Mouse (Mus musculus) embryonic facial prominence, embryonic 13.5 days (tissue): Measurements from ENCODE around the gene Creld1. TPM values are rescaled to one million over a fixed set of nuclear protein-coding genes. Genes with fewer than 3 reads are reported as not detected.
A peak's percentile ranks its signal among the peaks of the same experiment; 100 is the strongest.

Source experiments
- ATAC-seq: fragments of 200-750 bp; cut with Nextera tagmentation; 2 replicates; pipeline ENCODE4 v1.8.0; 2017; ENCODE audit warnings: low read depth; ENCODE audit not compliant: insufficient number of reproducible peaks, insufficient read depth, low FRiP score, low TSS enrichment
- H3K27ac ChIP-seq: fragments of 300-500 bp; sonication (generic); 2 replicates; pipeline ENCODE4 v1.5.1; 2015; ENCODE audit warnings: moderate library complexity, mild to moderate bottlenecking, inconsistent platforms
- H3K27me3 ChIP-seq: fragments of 300-500 bp; sonication (generic); 2 replicates; pipeline ENCODE4 v1.6.1; 2015; ENCODE audit warnings: mild to moderate bottlenecking, inconsistent platforms
- H3K36me3 ChIP-seq: fragments of 300-500 bp; sonication (generic); 2 replicates; pipeline ENCODE4 v1.6.1; 2015; ENCODE audit warnings: mild to moderate bottlenecking, inconsistent platforms
- H3K4me1 ChIP-seq: fragments of 300-500 bp; sonication (generic); 2 replicates; pipeline ENCODE4 v1.6.1; 2015; ENCODE audit warnings: inconsistent platforms
- H3K4me2 ChIP-seq: fragments of 300-500 bp; sonication (generic); 2 replicates; pipeline ENCODE4 v1.6.1; 2015; ENCODE audit warnings: moderate library complexity, mild to moderate bottlenecking, inconsistent platforms
- H3K4me3 ChIP-seq: fragments of 300-500 bp; sonication (generic); 2 replicates; pipeline ENCODE4 v1.5.1; 2015; ENCODE audit warnings: mild to moderate bottlenecking, inconsistent platforms
- H3K9ac ChIP-seq: fragments of 300-500 bp; sonication (generic); 2 replicates; pipeline ENCODE4 v1.6.1; 2015; ENCODE audit warnings: mild to moderate bottlenecking, inconsistent platforms
- H3K9me3 ChIP-seq: fragments of 300-500 bp; sonication (generic); 2 replicates; pipeline ENCODE4 v1.6.1; 2016; ENCODE audit warnings: inconsistent platforms
- WGBS: fragments of 180-500 bp; shearing (Covaris S2); methylation state at CpG from one replicate; pipeline ENCODE4 v1.1.7; 2015; ENCODE audit warnings: mixed read lengths; 5-methylcytosine and 5-hydroxymethylcytosine counted together
- microRNA-seq: library from miRNA; unstranded; fragments of <30 nt; microRNA quantifications from one replicate; pipeline ENCODE4, GENCODE M21; 2016
- polyA plus RNA-seq: library from polyadenylated mRNA; unstranded; fragments of >200 nt; fragmentation: Nextera tagmentation; extraction: Ambion mirVana; gene quantifications from 2 replicates; pipeline ENCODE4 v1.2.1, GENCODE M21; 2015

Gene Creld1
- polyA plus RNA-seq, 1 experiment from 2014 or later = 14.6 TPM

- 96% methylated on average over 3 of the region's 3 CpGs for WGBS
- Histone ChIP-seq H3K4me3 (no peak overlapping the region), H3K9me3 (no peaks in the 10 kb centered on the region), H3K27me3 (no peaks in the 10 kb centered on the region), H3K9ac (no peak overlapping the region), H3K4me2 (no peak overlapping the region), H3K4me1 (no peaks in the 10 kb centered on the region), H3K36me3 (peaks cover 69% of the 10 kb centered on the region), H3K27ac (no peak overlapping the region)
- ATAC-seq = no peak
These were observed 31.5 kb downstream of the Creld1 start for GRCm38 (mm10) chr6:113514600-113514999.

GRCm38 (mm10) chr6:113517434-113518080 is 34.5 kb downstream of the Creld1 start:
- H3K36me3 ChIP-seq = peaks cover 97% of the 10 kb centered on the region
- no peak overlapping the region for H3K27ac ChIP-seq
- H3K4me1 ChIP-seq = no peaks in the 10 kb centered on the region
- WGBS = 96% methylated on average over 8 of the region's 8 CpGs
- no peak for ATAC-seq
- no peak overlapping the region for H3K4me2 ChIP-seq
- no peak overlapping the region for H3K4me3 ChIP-seq
- H3K9ac ChIP-seq = no peak overlapping the region
- H3K27me3 ChIP-seq = no peaks in the 10 kb centered on the region
- no peaks in the 10 kb centered on the region for H3K9me3 ChIP-seq

- Histone ChIP-seq H3K4me3 (no peak overlapping the region), H3K9ac (no peak overlapping the region), H3K27ac (no peak overlapping the region), H3K9me3 (no peaks in the 10 kb centered on the region), H3K27me3 (no peaks in the 10 kb centered on the region), H3K4me2 (no peak overlapping the region), H3K4me1 (no peaks in the 10 kb centered on the region), H3K36me3 (peaks cover 72% of the 10 kb centered on the region)
- 66% methylated on average over 1 of the region's 1 CpGs for WGBS
- no peak for ATAC-seq
These were observed 39.2 kb downstream of the Creld1 start for GRCm38 (mm10) chr6:113522310-113522709.

DNA sequence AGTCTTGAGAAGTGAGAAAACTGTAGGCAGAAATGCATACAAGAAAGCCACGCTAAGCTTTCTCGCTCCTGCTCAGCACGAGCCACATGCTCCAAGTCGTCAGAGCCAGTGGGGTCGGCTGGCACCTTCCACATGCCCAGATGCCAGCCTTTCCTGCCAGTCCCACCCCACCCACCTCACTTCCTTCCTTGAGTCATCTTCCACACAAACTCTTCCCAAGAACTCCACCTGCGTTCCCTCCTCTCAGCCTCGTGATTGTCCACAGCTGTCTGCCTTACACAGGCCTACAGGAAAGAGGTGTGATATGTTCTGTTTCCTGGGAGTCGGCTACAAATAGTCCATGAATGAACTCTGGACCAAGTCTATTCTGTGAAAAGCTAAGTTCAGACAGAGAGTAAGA is 40.3 kb downstream of the Creld1 start:
- H3K27me3 ChIP-seq = no peaks in the 10 kb centered on the region
- H3K4me2 ChIP-seq = no peak overlapping the region
- no peaks in the 10 kb centered on the region for H3K9me3 ChIP-seq
- H3K9ac ChIP-seq = no peak overlapping the region
- no peak overlapping the region for H3K27ac ChIP-seq
- H3K36me3 ChIP-seq = peaks cover 61% of the 10 kb centered on the region
- no peak for ATAC-seq
- no peaks in the 10 kb centered on the region for H3K4me1 ChIP-seq
- H3K4me3 ChIP-seq = no peak overlapping the region
- 90% methylated on average over 8 of the region's 8 CpGs for WGBS

GRCm38 (mm10) chr6:113530932-113531839 is 48.1 kb downstream of the Creld1 start, which contains the start of the genes Emc3 and Fancd2:
Gene Emc3 (minus strand): TSS chr6:113531652.
Gene Fancd2 (plus strand): TSS chr6:113531682.
- ATAC-seq = peak; percentile 83
- peaks cover 4% of the 10 kb centered on the region; the same call in 1 of the 2 replicates for H3K36me3 ChIP-seq
- WGBS = 1% methylated on average over 47 of the region's 47 CpGs
- no peaks in the 10 kb centered on the region for H3K27me3 ChIP-seq
- peak within 1 kb of the TSS; percentile 85 for H3K4me3 ChIP-seq
- H3K27ac ChIP-seq = peak within 1 kb of the TSS; percentile 62
- H3K4me1 ChIP-seq = peaks cover 17% of the 10 kb centered on the region
- peak within 1 kb of the TSS; percentile 75 for H3K4me2 ChIP-seq
- peak within 1 kb of the TSS; percentile 89 for H3K9ac ChIP-seq
- no peaks in the 10 kb centered on the region for H3K9me3 ChIP-seq

GRCm38 (mm10) chr6:113531840-113532404 is 48.8 kb downstream of the Creld1 start:
- ATAC-seq = no peak
- WGBS = 6% methylated on average over 7 of the region's 7 CpGs
- no peak overlapping the region for H3K27ac ChIP-seq

DNA sequence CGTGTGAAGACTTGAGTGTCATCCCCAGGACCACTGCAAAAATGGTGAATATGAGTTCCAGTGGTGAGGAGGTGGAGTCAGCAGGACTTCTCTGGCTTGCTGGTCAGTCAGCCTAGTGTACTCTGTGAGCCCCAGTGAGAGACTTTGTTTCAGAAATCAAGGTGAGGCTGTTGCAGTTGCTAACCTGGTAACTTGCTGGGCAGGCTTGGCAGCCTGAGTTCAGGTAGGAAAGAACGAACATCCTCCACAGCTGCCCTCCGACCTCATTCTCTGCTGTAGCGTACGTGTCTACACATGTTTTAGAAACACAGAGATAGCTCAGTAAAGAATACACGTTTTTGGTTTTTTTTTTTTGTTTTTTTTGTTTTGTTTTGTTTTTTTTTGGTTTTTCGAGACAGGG is 51.8 kb downstream of the Creld1 start:
- 81% methylated on average over 7 of the region's 7 CpGs for WGBS
- Histone ChIP-seq H3K27ac (no peak overlapping the region), H3K4me2 (no peak overlapping the region), H3K4me1 (peaks cover 14% of the 10 kb centered on the region), H3K9ac (no peak overlapping the region), H3K36me3 (peaks cover 5% of the 10 kb centered on the region), H3K9me3 (no peaks in the 10 kb centered on the region), H3K27me3 (no peaks in the 10 kb centered on the region), H3K4me3 (no peak overlapping the region)
- no peak for ATAC-seq

More at GRCm38 (mm10) chr6:113531840-113532404, 48.8 kb downstream of the Creld1 start:
- Histone ChIP-seq H3K4me3 (peak overlapping the region; percentile 85), H3K4me1 (peaks cover 17% of the 10 kb centered on the region), H3K4me2 (peak overlapping the region; percentile 75), H3K36me3 (peaks cover 5% of the 10 kb centered on the region), H3K9me3 (no peaks in the 10 kb centered on the region), H3K27me3 (no peaks in the 10 kb centered on the region), H3K9ac (peak overlapping the region; percentile 89)

DNA sequence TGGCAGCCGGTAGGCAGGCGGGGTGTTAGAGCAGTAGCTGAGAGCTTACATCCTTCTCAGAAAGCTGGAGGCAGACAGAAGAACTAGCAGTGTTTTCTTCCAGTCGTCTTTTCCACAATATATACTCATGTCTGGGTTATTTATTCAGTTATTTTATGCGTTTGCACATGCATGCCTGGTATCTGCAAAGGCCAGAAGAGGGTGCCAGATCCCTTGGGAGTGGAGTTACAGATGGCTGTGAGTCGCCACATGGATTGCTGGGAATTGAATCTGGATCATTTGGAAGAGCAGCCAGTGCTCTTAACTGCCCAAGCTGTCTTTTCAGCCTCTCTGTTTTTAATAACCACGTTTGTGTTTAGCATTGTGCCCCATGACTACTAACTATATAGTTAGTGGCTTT is 58.5 kb downstream of the Creld1 start:
- no peaks in the 10 kb centered on the region for H3K9me3 ChIP-seq
- ATAC-seq = no peak
- no peak overlapping the region for H3K27ac ChIP-seq
- H3K4me1 ChIP-seq = no peaks in the 10 kb centered on the region
- 87% methylated on average over 6 of the region's 6 CpGs for WGBS
- peaks cover 9% of the 10 kb centered on the region for H3K36me3 ChIP-seq
- no peaks in the 10 kb centered on the region for H3K27me3 ChIP-seq
- H3K9ac ChIP-seq = no peak overlapping the region
- no peak overlapping the region for H3K4me3 ChIP-seq
- no peak overlapping the region for H3K4me2 ChIP-seq

Small RNA genes within 50 kb of the gene (microRNA-seq; reads per million reads assigned to microRNA genes)
- not detected for gene Gm23365

Other genes with a start within 250 kb of the Creld1 start
- 31.6 and 37.2 TPM in 2 replicates for gene Mtmr14, start 245.5 kb upstream of the Creld1 start, polyA plus RNA-seq
- 0.06 and 0.37 TPM in 2 replicates for gene Cpne9, start 201.0 kb upstream of the Creld1 start, polyA plus RNA-seq
- 19.1 and 20.4 TPM in 2 replicates for gene Brpf1, start 176.2 kb upstream of the Creld1 start, polyA plus RNA-seq
- gene Ogg1, start 156.3 kb upstream of the Creld1 start, polyA plus RNA-seq = 13.6 and 13.9 TPM in 2 replicates
- 95.2 and 97.8 TPM in 2 replicates for gene Camk1, start 139.3 kb upstream of the Creld1 start, polyA plus RNA-seq
- 47.5 and 51.9 TPM in 2 replicates for gene Tada3, start 105.4 kb upstream of the Creld1 start, polyA plus RNA-seq
- 357 and 384 TPM in 2 replicates for gene Arpc4, start 105.2 kb upstream of the Creld1 start, polyA plus RNA-seq
- 4.3 and 5.3 TPM in 2 replicates for gene Ttll3, start 94.0 kb upstream of the Creld1 start, polyA plus RNA-seq
- 25.3 and 32.1 TPM in 2 replicates for gene Rpusd3, start 64.0 kb upstream of the Creld1 start, polyA plus RNA-seq
- gene Cidec, start 47.5 kb upstream of the Creld1 start, polyA plus RNA-seq = not detected in 2 replicates
- 82.7 and 93.2 TPM in 2 replicates for gene Jagn1, start 40.7 kb upstream of the Creld1 start, polyA plus RNA-seq
- gene Il17re, start 24.8 kb upstream of the Creld1 start, polyA plus RNA-seq = 9.1 and 9.2 TPM in 2 replicates
- gene Il17rc, start 11.9 kb upstream of the Creld1 start, polyA plus RNA-seq = 7.0 and 7.9 TPM in 2 replicates
- 2.3 and 2.6 TPM in 2 replicates for gene Prrt3, start 18.6 kb downstream of the Creld1 start, polyA plus RNA-seq
- gene Emc3, start 48.4 kb downstream of the Creld1 start, polyA plus RNA-seq = 95.2 and 96.1 TPM in 2 replicates
- 13.6 and 14.4 TPM in 2 replicates for gene Fancd2, start 48.4 kb downstream of the Creld1 start, polyA plus RNA-seq
- gene Fancd2os, start 117.4 kb downstream of the Creld1 start, polyA plus RNA-seq = not detected in 2 replicates
- 233 and 240 TPM in 2 replicates for gene Brk1, start 121.5 kb downstream of the Creld1 start, polyA plus RNA-seq
- gene Vhl, start 140.7 kb downstream of the Creld1 start, polyA plus RNA-seq = 48.0 and 50.0 TPM in 2 replicates
- 2.4 and 2.8 TPM in 2 replicates for gene Irak2, start 155.2 kb downstream of the Creld1 start, polyA plus RNA-seq
- gene Tatdn2, start 213.8 kb downstream of the Creld1 start, polyA plus RNA-seq = 0.70 and 0.72 TPM in 2 replicates
- gene Ghrl, start 236.6 kb downstream of the Creld1 start, polyA plus RNA-seq = 0.32 TPM in 1 of 2 replicates, not detected in the other